Mouse (Mus musculus): ENCODE measurements around the gene Mtf2.
"Not testable (repeated sequence)": the region's sequence is repeated elsewhere in the genome, so short reads cannot be mapped to it uniquely, and the experiment has no call there.

Gene Mtf2

GRCm38 (mm10) chr5:108082380-108082779 lies 16.9 kb downstream of the Mtf2 start:
- no peak for DNase-seq (ENCODE audit: low spot score in 2 of 2)

GRCm38 (mm10) chr5:108085440-108085839 lies 20.0 kb downstream of the Mtf2 start:
- no peak for DNase-seq (ENCODE audit: low spot score in 2 of 2)

GRCm38 (mm10) chr5:108092731-108093130 lies 27.3 kb downstream of the Mtf2 start:
- DNase-seq (ENCODE audit: low spot score in 2 of 2): not testable (repeated sequence)

- DNase-seq (ENCODE audit: low spot score in 2 of 2): no peak
These were observed 32.2 kb downstream of the Mtf2 start for GRCm38 (mm10) chr5:108097676-108098075.

- DNase-seq (ENCODE audit: low spot score in 2 of 2): no peak
These were observed 34.7 kb downstream of the Mtf2 start for GRCm38 (mm10) chr5:108100196-108100595.

- DNase-seq (ENCODE audit: low spot score in 2 of 2): no peak
These were observed 38.8 kb downstream of the Mtf2 start for GRCm38 (mm10) chr5:108104306-108104705.

- DNase-seq (ENCODE audit: low spot score in 2 of 2): no peak
These were observed 43.9 kb downstream of the Mtf2 start for GRCm38 (mm10) chr5:108109346-108109745.

- DNase-seq (ENCODE audit: low spot score in 2 of 2): no peak
These were observed 52.2 kb downstream of the Mtf2 start for GRCm38 (mm10) chr5:108117693-108118092.

- DNase-seq (ENCODE audit: low spot score in 2 of 2): no peak
These were observed 54.9 kb downstream of the Mtf2 start for GRCm38 (mm10) chr5:108120221-108120900.

- no peak for DNase-seq (ENCODE audit: low spot score in 2 of 2)
These were observed 66.5 kb downstream of the Mtf2 start for GRCm38 (mm10) chr5:108131849-108132440.

- DNase-seq (ENCODE audit: low spot score in 2 of 2): peak; percentile 89 to 95
These were observed 67.2 kb downstream of the Mtf2 start, which contains the start of the genes Tmed5 and Ccdc18 for GRCm38 (mm10) chr5:108132441-108133243. Gene Tmed5 (minus strand): TSS chr5:108132620. Gene Ccdc18 (plus strand): TSS chr5:108132875.

GRCm38 (mm10) chr5:108152592-108152991 lies 87.1 kb downstream of the Mtf2 start:
- DNase-seq (ENCODE audit: low spot score in 2 of 2): no peak

All from frontal cortex, postnatal 25 days (tissue).